Mouse (Mus musculus): ENCODE measurements at regions not wholly inside any gene's neighbourhood (a gene's known extent, or its start where the extent isn't known, plus 50 kb on each side); places are given as distances from the start of the nearest gene placed in this dataset.

DNA sequence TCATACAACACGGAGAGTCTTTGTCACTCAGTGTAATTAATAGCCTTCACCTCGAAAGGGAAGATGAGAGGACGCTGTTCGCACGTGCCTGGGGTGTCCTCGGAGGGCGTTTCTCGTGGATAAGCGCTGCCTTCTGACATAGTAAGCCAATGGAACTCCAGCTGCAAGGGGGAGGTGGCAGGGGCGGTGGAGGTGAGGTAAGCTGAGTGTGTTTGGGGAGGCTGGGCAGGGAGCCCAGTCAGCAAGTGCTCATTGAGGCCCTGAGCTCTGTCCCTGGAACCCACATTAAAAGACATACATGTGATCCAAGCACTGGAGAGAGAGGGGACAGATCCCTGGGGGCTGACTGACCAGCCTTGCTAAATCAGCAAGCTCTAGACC is 234.1 kb downstream of the Setd4 start:
- Histone ChIP-seq H3K4me1 (ENCODE audit: control insufficient read depth, insufficient read depth, low read length) (no peaks in the 10 kb centered on the region), H3K27me3 (ENCODE audit: control insufficient read depth, insufficient read depth, low read length) (no peaks in the 10 kb centered on the region), H3K4me3 (ENCODE audit: control insufficient read depth, low read depth, low read length) (no peak overlapping the region), H3K27ac (ENCODE audit: control insufficient read depth, insufficient read depth, low read depth, low read length) (no peak overlapping the region), H3K36me3 (ENCODE audit: control insufficient read depth, insufficient read depth, low read length) (no peaks in the 10 kb centered on the region)
- no peak for TF ChIP-seq CTCF (IDR thresholded peaks at IDR 0.05; ENCODE audit: control insufficient read depth, insufficient read depth, insufficient replicate concordance, low read depth, low read length)
- TF ChIP-seq POLR2A (IDR thresholded peaks at IDR 0.05; ENCODE audit: control insufficient read depth, low read depth, low read length): no peak

DNA sequence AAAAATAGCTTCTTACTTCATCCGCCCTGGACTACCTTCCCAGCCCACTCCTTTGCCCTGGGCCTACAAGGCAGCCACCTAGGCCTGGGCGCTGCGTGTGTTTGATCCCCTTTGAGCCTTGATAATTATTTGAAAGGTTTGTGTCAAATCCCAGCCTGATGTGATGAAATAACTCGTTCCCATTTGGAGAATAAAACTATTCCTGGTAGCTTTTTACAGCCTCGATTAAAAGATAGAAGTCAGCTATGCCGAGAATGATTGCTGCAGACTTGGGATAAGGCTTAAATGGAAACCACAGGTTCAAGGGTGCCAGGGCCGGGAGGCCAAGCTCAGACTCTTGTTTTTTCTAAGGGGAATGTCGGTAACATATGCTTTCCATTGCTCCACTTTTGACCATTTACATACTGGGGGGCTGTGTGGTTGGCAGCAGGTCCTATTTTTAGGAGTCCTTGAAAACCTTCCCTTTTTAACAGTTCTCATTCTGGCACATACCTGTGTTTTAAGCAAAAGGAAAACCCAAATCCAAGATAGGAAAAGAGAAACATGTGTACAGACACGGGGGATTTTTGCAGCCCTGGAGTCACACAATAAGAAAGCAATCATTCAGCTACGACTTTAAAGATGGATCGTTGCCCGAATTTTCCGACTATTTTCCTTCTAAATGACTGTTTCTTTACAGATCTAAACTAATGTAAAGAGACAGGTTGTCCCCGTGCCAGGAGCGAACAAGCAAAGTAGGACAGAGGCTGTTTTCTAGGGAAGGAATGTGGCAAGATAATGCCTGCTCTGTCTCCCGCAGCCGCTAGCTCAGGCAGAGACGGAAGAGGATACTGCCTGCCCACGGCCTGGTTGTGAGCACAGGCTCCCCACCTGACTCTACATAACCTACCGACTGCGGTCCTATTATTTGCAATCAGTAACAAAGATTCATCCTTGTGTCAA is 234.8 kb downstream of the Setd4 start:
- Histone ChIP-seq H3K4me3 (ENCODE audit: control insufficient read depth, low read depth, low read length) (no peak overlapping the region), H3K27me3 (ENCODE audit: control insufficient read depth, insufficient read depth, low read length) (no peaks in the 10 kb centered on the region), H3K27ac (ENCODE audit: control insufficient read depth, insufficient read depth, low read depth, low read length) (no peak overlapping the region), H3K36me3 (ENCODE audit: control insufficient read depth, insufficient read depth, low read length) (no peaks in the 10 kb centered on the region), H3K4me1 (ENCODE audit: control insufficient read depth, insufficient read depth, low read length) (no peaks in the 10 kb centered on the region)
- no peak for TF ChIP-seq POLR2A (IDR thresholded peaks at IDR 0.05; ENCODE audit: control insufficient read depth, low read depth, low read length)
- TF ChIP-seq CTCF (IDR thresholded peaks at IDR 0.05; ENCODE audit: control insufficient read depth, insufficient read depth, insufficient replicate concordance, low read depth, low read length): no peak

DNA sequence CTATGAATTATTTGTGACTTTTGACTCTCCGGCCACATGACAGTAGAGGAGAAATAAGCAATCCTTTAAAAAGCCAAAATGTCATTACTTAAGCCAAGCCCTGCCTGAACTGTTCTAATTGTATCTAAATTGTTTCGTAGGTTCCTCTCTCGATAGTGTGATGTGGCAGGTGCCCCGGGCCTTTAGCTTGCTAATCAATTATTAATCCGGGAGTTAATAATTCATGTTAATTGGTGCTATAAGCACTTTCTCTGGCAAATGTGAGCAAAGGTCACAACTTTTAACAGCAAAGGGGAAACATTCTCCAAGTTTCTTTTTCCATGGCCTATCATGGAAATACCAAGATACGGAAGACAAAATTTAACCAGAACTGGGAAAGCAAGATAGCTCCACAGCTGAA is 235.9 kb downstream of the Setd4 start:
- TF ChIP-seq CTCF (IDR thresholded peaks at IDR 0.05; ENCODE audit: control insufficient read depth, insufficient read depth, insufficient replicate concordance, low read depth, low read length) (no peak), POLR2A (IDR thresholded peaks at IDR 0.05; ENCODE audit: control insufficient read depth, low read depth, low read length) (no peak)
- Histone ChIP-seq H3K27ac (ENCODE audit: control insufficient read depth, insufficient read depth, low read depth, low read length) (no peak overlapping the region), H3K4me1 (ENCODE audit: control insufficient read depth, insufficient read depth, low read length) (no peaks in the 10 kb centered on the region), H3K4me3 (ENCODE audit: control insufficient read depth, low read depth, low read length) (no peak overlapping the region), H3K27me3 (ENCODE audit: control insufficient read depth, insufficient read depth, low read length) (no peaks in the 10 kb centered on the region), H3K36me3 (ENCODE audit: control insufficient read depth, insufficient read depth, low read length) (no peaks in the 10 kb centered on the region)

DNA sequence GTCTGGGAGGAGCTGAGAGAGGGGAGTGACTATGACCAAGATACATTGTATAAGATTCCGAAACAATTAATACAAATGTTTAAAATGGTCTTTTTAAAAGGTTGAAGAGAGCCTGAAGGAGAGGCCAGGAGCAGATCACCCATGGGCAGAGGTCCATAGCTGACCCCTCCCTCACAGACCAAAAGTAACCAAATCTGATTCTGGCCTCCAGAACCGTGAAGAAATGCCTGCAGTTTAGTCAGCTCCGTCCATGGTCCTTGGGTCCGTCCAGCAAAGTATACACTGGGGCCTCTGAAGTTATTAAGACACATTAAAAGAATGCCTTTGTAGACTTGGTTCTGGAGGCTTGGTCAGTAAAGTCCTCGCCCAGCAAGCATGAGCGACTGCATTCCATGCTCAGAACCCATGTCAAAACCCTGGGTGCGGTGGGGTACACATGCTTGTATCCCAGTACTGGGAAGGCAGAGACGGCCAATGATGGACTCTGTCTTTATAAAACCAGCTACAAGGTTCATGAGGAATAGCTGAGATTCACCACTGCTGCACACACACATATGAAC is 236.5 kb downstream of the Setd4 start:
- Histone ChIP-seq H3K27ac (ENCODE audit: control insufficient read depth, insufficient read depth, low read depth, low read length) (no peak overlapping the region), H3K36me3 (ENCODE audit: control insufficient read depth, insufficient read depth, low read length) (no peaks in the 10 kb centered on the region), H3K4me3 (ENCODE audit: control insufficient read depth, low read depth, low read length) (no peak overlapping the region), H3K27me3 (ENCODE audit: control insufficient read depth, insufficient read depth, low read length) (no peaks in the 10 kb centered on the region), H3K4me1 (ENCODE audit: control insufficient read depth, insufficient read depth, low read length) (no peaks in the 10 kb centered on the region)
- TF ChIP-seq POLR2A (IDR thresholded peaks at IDR 0.05; ENCODE audit: control insufficient read depth, low read depth, low read length) (no peak), CTCF (IDR thresholded peaks at IDR 0.05; ENCODE audit: control insufficient read depth, insufficient read depth, insufficient replicate concordance, low read depth, low read length) (no peak)

DNA sequence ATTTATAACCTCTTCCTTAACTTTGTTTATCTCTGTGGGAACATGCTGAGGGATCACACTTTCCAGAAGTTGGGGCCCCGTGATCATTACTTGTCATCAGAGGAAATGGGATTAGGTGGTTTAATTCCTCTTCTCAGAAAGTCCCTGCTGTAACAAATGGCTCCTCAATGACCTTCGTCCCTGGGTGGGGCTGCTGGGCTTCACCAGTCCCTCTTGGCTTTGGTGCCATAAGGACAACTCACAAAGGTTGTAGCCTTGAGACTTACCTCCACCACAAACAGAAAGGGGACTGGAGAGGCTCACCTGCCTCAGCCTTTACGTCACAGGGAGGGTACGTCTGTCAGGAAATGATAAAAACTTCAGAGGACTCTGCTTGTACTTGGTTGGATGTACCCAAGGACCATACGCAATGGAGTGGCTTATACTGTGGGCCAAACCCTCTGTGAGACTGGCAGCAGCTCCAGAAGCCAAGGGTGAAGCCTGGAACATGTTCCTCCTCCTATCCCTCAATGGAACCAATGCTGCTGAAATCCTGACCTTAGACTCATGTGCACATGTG is 237.4 kb downstream of the Setd4 start:
- no peaks in the 10 kb centered on the region for H3K4me1 ChIP-seq (ENCODE audit: control insufficient read depth, insufficient read depth, low read length)
- H3K27me3 ChIP-seq (ENCODE audit: control insufficient read depth, insufficient read depth, low read length): no peaks in the 10 kb centered on the region
- H3K4me3 ChIP-seq (ENCODE audit: control insufficient read depth, low read depth, low read length): no peak overlapping the region
- no peaks in the 10 kb centered on the region for H3K36me3 ChIP-seq (ENCODE audit: control insufficient read depth, insufficient read depth, low read length)
- TF ChIP-seq POLR2A (IDR thresholded peaks at IDR 0.05; ENCODE audit: control insufficient read depth, low read depth, low read length): no peak
- no peak for TF ChIP-seq CTCF (IDR thresholded peaks at IDR 0.05; ENCODE audit: control insufficient read depth, insufficient read depth, insufficient replicate concordance, low read depth, low read length)
- no peak overlapping the region for H3K27ac ChIP-seq (ENCODE audit: control insufficient read depth, insufficient read depth, low read depth, low read length)

DNA sequence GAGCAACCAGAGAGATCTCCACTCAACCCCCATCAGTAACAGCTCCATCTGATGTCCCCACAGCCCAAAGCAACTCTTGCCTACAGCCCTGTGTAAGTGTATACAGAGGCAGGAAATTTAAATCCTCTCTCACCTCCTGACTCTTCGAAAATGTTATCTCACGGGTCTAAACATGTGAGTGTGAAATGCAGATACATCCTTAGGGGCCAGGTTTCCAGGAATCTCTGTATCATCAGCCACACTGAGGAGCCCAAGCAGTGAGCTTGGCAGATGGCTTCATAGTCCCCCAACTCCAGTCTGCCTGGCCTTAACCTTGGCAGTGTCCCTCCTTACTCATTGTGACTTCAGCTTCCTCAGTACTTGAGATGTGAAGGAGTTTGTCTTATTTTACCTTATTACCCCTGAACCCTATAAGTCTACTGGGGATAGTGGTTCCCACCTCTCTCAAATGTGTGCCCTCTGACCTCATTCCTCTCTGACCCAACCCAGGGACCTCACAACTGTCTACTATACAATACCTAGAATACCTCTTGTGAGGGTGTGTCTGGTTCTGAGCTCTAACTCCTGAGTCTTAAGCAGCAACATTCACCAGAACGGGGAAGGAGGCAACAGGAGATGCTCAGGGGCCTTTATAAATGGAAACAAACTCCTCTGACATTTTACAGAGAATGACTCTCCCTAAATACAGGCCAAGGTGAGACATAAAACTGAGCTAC is 238.5 kb downstream of the Setd4 start:
- no peak for TF ChIP-seq CTCF (IDR thresholded peaks at IDR 0.05; ENCODE audit: control insufficient read depth, insufficient read depth, insufficient replicate concordance, low read depth, low read length)
- no peak for TF ChIP-seq POLR2A (IDR thresholded peaks at IDR 0.05; ENCODE audit: control insufficient read depth, low read depth, low read length)

DNA sequence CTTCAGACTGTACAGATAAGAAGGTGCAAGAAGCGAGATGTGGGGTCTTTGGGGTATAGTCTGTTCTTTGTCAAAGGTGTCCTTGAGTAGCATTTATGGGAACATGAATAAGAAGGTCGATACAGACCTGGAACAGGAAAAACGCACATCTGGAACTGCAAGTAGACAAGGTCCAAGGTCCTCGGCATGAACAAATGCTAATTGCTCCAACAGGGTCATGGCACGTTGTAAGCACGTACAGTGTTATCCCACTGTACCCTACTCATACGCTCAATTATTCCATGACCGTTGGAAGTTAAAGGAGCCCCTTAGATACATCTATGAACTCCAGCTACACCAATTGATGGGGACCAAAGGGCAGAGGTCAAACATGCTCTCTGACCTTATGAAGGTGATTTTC is 244.1 kb downstream of the Setd4 start:
- H3K4me3 ChIP-seq (ENCODE audit: control insufficient read depth, low read depth, low read length): no peak overlapping the region
- TF ChIP-seq CTCF (IDR thresholded peaks at IDR 0.05; ENCODE audit: control insufficient read depth, insufficient read depth, insufficient replicate concordance, low read depth, low read length): no peak
- no peak for TF ChIP-seq POLR2A (IDR thresholded peaks at IDR 0.05; ENCODE audit: control insufficient read depth, low read depth, low read length)
- H3K36me3 ChIP-seq (ENCODE audit: control insufficient read depth, insufficient read depth, low read length): no peaks in the 10 kb centered on the region
- H3K27me3 ChIP-seq (ENCODE audit: control insufficient read depth, insufficient read depth, low read length): no peaks in the 10 kb centered on the region
- no peaks in the 10 kb centered on the region for H3K4me1 ChIP-seq (ENCODE audit: control insufficient read depth, insufficient read depth, low read length)
- H3K27ac ChIP-seq (ENCODE audit: control insufficient read depth, insufficient read depth, low read depth, low read length): no peak overlapping the region

More for the DNA sequence above, 238.5 kb downstream of the Setd4 start:
- no peaks in the 10 kb centered on the region for H3K36me3 ChIP-seq (ENCODE audit: control insufficient read depth, insufficient read depth, low read length)
- H3K27me3 ChIP-seq (ENCODE audit: control insufficient read depth, insufficient read depth, low read length): no peaks in the 10 kb centered on the region
- no peaks in the 10 kb centered on the region for H3K4me1 ChIP-seq (ENCODE audit: control insufficient read depth, insufficient read depth, low read length)
- H3K4me3 ChIP-seq (ENCODE audit: control insufficient read depth, low read depth, low read length): no peak overlapping the region
- no peak overlapping the region for H3K27ac ChIP-seq (ENCODE audit: control insufficient read depth, insufficient read depth, low read depth, low read length)
